Mouse (Mus musculus) kidney, embryonic 16.5 days (tissue): Measurements from ENCODE around the gene Ppat. TPM values are rescaled to one million over a fixed set of nuclear protein-coding genes. Genes with fewer than 3 reads are reported as not detected.
"Not testable (repeated sequence)": the region's sequence is repeated elsewhere in the genome, so short reads cannot be mapped to it uniquely, and the experiment has no call there.

Source experiments
- ATAC-seq: fragments of 200-750 bp; cut with Nextera tagmentation; 2 replicates; pipeline ENCODE4 v1.8.0; 2017; ENCODE audit warnings: moderate TSS enrichment; ENCODE audit not compliant: low FRiP score, low TSS enrichment
- H3K27ac ChIP-seq: fragments of 300-500 bp; sonication (generic); 2 replicates; pipeline ENCODE4 v1.5.1; 2014; ENCODE audit warnings: low read length
- H3K27me3 ChIP-seq: fragments of 300-500 bp; sonication (generic); 2 replicates; pipeline ENCODE4 v1.6.1; 2014; ENCODE audit warnings: low read length, control low read depth, mixed read lengths; ENCODE audit not compliant: insufficient read depth
- H3K36me3 ChIP-seq: fragments of 300-500 bp; sonication (generic); 2 replicates; pipeline ENCODE4 v1.6.1; 2014; ENCODE audit warnings: low read length, control low read depth, mixed read lengths; ENCODE audit not compliant: insufficient read depth
- H3K4me1 ChIP-seq: fragments of 300-500 bp; sonication (generic); 2 replicates; pipeline ENCODE4 v1.6.1; 2014; ENCODE audit warnings: low read length, control low read depth, mixed read lengths; ENCODE audit not compliant: insufficient read depth
- H3K4me2 ChIP-seq: fragments of 300-500 bp; sonication (generic); replicated peaks from 2 replicates; pipeline ENCODE4 v1.6.1; 2014; ENCODE audit warnings: low read depth, low read length
- H3K4me3 ChIP-seq: fragments of 300-500 bp; sonication (generic); 2 replicates; pipeline ENCODE4 v1.5.1; 2014; ENCODE audit warnings: mild to moderate bottlenecking, low read length
- H3K9ac ChIP-seq: fragments of 300-500 bp; sonication (generic); replicated peaks from 2 replicates; pipeline ENCODE4 v1.6.1; 2014; ENCODE audit warnings: low read length
- H3K9me3 ChIP-seq: fragments of 300-500 bp; sonication (generic); 2 replicates; pipeline ENCODE4 v1.6.1; 2016; ENCODE audit warnings: low read length, control low read depth
- WGBS: fragments of 180-500 bp; shearing (Covaris S2); extraction: QIAGEN DNeasy Blood & Tissue Kit; methylation state at CpG from one replicate; pipeline ENCODE4 v1.1.7; 2014; 5-methylcytosine and 5-hydroxymethylcytosine counted together
- polyA plus RNA-seq: library from polyadenylated mRNA; unstranded; fragments of >200 nt; fragmentation: Nextera tagmentation; extraction: Ambion mirVana; gene quantifications from 2 replicates; pipeline ENCODE4 v1.2.1, GENCODE M21; 2015

Gene Ppat
- polyA plus RNA-seq, 1 experiment from 2014 or later, result 42.4 TPM

DNA sequence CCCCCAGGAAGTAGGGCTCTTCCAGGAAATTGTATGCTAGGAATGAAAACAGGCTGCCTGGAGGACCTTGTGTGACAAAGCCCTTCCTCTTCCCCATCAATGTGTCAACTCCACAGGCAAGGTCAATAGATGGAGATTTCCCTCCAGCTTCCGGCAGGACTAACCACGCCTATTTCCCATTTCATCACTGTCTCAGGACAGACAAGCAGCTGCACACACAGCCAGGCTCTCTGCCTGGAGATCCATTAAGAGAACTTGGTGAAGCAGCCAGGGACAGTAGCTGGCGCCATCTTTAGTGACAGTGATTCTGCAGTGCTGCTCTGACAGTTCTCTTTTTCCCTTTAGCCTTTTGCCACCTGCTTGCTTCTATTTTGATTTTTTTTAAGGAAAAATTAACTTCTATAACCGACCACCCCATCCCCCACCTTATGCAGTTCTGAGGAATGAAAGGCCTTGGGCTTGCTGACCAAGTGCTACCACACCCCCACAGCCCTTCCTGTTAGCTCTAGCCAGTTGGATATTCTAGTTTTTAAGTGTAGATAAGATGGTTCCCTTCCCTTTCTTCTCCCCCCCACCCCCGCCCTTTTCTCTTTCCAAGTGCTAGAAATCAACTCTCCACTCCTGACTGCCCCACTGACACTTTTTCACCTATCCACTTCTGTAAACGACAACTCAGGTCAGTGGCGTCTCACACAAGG is 22.0 kb downstream of the Ppat start:
- H3K27ac ChIP-seq, result peak overlapping the region; percentile 86; the same call in 1 of the 2 replicates
- peaks cover 28% of the 10 kb centered on the region for H3K36me3 ChIP-seq
- H3K4me3 ChIP-seq, result no peak overlapping the region
- H3K9me3 ChIP-seq, result peaks cover 18% of the 10 kb centered on the region; the same call in 1 of the 2 replicates
- H3K27me3 ChIP-seq, result no peaks in the 10 kb centered on the region
- peak overlapping the region; percentile 0; the same call in 1 of the 2 replicates for H3K4me2 ChIP-seq
- H3K9ac ChIP-seq, result no peak overlapping the region
- peaks cover 18% of the 10 kb centered on the region for H3K4me1 ChIP-seq
- WGBS, result 52% methylated on average over 7 of the region's 7 CpGs
- peak; percentile 82 for ATAC-seq

DNA sequence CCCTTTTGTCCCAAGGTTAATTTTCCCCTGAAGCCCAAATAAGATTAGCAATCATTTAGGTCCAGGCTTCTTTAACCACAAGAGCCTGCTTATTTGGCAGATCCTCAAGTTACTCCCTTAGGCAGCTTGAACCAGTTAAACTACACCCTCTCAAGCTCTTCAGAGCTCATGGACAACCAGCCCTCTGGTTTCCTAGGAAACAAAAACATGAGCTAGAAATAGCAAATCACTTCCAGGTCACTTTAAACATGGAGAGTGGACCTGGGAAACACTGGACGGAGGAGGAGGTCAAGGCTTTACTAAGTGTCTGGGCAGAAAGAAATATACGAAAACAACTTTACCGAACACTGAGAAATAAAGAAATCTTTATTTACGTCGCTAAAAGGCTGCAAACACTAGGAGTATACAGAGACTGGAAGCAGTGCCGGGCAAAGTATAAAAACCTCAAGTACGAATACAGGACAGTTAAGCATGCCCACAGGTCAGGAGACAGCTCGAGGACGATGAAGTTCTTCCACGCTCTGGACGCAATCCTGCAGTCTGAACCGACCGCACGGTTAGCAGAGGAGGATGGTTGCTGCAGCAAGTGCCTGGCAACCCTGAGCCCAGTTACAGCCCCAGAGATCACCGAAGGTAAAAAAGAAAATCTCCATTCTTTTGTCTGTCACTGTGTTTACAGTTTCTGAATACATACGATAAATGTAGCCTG is 23.1 kb downstream of the Ppat start:
- ATAC-seq, result peak; percentile 66; the same call in 1 of the 2 replicates

DNA sequence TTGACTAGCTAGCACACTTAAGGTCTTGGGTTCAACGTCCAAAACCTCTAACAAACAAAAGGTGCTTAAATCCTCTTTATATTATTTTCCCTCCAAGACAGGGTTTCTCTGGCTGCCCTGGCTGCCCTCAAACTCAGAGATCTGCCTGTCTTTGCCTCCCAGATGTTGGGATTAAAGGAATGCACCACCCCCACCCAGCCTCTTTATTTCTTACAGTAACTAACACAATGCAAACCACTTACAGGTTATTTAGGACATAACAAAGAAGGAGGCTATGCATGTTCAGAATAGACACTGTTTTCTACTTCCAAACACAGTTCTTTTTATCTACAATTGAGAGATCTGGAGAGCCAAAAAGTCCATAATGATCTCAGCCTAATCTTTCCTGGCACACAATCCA is 27.1 kb downstream of the Ppat start:
- WGBS, result 75% methylated on average over 1 of the region's 1 CpGs
- Histone ChIP-seq H3K9ac (no peak overlapping the region), H3K4me1 (peaks cover 11% of the 10 kb centered on the region), H3K9me3 (peaks cover 15% of the 10 kb centered on the region; the same call in 1 of the 2 replicates), H3K4me2 (no peak overlapping the region), H3K4me3 (no peak overlapping the region), H3K27me3 (no peaks in the 10 kb centered on the region), H3K27ac (peak overlapping the region; percentile 52; the same call in 1 of the 2 replicates), H3K36me3 (peaks cover 52% of the 10 kb centered on the region)
- ATAC-seq, result no peak

More for the DNA sequence above, 23.1 kb downstream of the Ppat start:
- Histone ChIP-seq H3K36me3 (peaks cover 28% of the 10 kb centered on the region), H3K9me3 (peaks cover 18% of the 10 kb centered on the region; the same call in 1 of the 2 replicates), H3K4me2 (peak overlapping the region; percentile 35), H3K27me3 (no peaks in the 10 kb centered on the region), H3K9ac (peak overlapping the region; percentile 50; the same call in 1 of the 2 replicates), H3K4me1 (peaks cover 18% of the 10 kb centered on the region), H3K27ac (peak overlapping the region; percentile 86), H3K4me3 (peak overlapping the region; percentile 27)
- 68% methylated on average over 16 of the region's 16 CpGs for WGBS

DNA sequence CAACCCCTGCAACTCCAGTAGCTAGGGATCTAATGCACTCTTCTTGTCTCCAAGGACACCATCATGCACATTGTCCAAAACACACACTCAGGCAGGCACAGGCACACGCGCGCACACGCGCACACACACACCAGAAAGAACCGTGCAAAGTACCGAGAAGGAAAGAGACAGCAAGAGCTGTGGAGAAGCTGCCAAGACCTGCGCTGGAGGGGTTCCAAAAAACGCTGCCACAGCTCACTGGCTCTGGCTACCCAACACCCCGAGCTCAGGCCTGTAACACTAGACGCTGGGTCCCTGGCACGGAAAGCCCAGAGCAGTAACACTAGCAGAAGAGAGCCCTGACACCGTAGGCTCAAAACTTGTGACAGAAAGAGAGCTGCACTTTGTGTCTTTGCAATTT is 27.9 kb downstream of the Ppat start:
- ATAC-seq, result peak; percentile 81; the same call in 1 of the 2 replicates
- H3K9me3 ChIP-seq, result peaks cover 15% of the 10 kb centered on the region; the same call in 1 of the 2 replicates
- peak overlapping the region; percentile 5; the same call in 1 of the 2 replicates for H3K27ac ChIP-seq
- H3K9ac ChIP-seq, result no peak overlapping the region
- no peaks in the 10 kb centered on the region for H3K27me3 ChIP-seq
- peaks cover 8% of the 10 kb centered on the region for H3K4me1 ChIP-seq
- H3K36me3 ChIP-seq, result peaks cover 59% of the 10 kb centered on the region
- no peak overlapping the region for H3K4me2 ChIP-seq
- WGBS, result 69% methylated on average over 13 of the region's 13 CpGs
- H3K4me3 ChIP-seq, result no peak overlapping the region

DNA sequence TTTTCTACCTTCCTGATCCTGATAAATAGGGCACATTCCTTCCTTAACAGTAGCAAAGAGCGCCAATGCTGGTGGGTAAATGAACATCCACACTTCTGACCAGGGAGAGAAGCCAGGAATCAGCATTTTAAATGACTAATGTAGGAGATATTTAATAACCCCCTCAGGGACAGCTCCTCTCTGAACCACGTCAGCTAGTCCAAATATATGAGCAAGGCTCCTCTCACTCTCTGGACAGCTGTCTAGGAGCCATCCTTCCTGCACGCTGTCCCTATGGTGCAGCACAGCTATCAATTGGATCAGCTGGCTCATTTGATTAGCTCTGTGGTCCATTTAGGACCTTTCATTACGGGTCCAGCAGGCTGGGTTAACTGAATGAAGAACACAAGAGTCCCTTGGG is 28.5 kb downstream of the Ppat start:
- H3K36me3 ChIP-seq, result peaks cover 65% of the 10 kb centered on the region
- no peaks in the 10 kb centered on the region for H3K27me3 ChIP-seq
- H3K27ac ChIP-seq, result peak overlapping the region; percentile 5; the same call in 1 of the 2 replicates
- ATAC-seq, result no peak
- H3K4me2 ChIP-seq, result no peak overlapping the region
- peaks cover 15% of the 10 kb centered on the region; the same call in 1 of the 2 replicates for H3K9me3 ChIP-seq
- H3K4me1 ChIP-seq, result peaks cover 5% of the 10 kb centered on the region; the same call in 1 of the 2 replicates
- H3K9ac ChIP-seq, result no peak overlapping the region
- whole genome bisulfite sequencing, result 79% methylated on average over 4 of the region's 4 CpGs
- no peak overlapping the region for H3K4me3 ChIP-seq

DNA sequence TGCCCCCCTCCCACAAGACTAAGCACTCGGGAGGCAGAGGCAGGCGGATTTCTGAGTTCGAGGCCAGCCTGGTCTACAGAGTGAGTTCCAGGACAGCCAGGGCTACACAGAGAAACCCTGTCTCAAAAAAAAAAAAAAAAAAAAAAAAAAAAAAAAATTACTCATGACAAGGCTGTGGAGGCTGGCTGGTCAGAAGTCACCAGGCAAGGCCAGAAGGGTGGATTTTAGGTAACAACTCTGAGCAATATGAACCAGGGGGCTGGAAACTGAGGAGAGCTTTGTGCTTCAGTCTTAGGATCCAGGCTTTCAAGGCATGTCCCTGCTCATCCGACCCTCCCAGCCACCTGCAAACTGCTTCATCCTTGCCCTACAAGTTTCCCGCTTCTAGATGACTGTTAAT is 38.9 kb downstream of the Ppat start:
- not testable (repeated sequence) for H3K4me1 ChIP-seq, H3K27ac ChIP-seq, H3K4me2 ChIP-seq, H3K9me3 ChIP-seq, ATAC-seq, H3K27me3 ChIP-seq, H3K4me3 ChIP-seq, H3K9ac ChIP-seq
- H3K36me3 ChIP-seq, result peaks cover 25% of the 10 kb centered on the region
- 91% methylated on average over 5 of the region's 5 CpGs for WGBS

DNA sequence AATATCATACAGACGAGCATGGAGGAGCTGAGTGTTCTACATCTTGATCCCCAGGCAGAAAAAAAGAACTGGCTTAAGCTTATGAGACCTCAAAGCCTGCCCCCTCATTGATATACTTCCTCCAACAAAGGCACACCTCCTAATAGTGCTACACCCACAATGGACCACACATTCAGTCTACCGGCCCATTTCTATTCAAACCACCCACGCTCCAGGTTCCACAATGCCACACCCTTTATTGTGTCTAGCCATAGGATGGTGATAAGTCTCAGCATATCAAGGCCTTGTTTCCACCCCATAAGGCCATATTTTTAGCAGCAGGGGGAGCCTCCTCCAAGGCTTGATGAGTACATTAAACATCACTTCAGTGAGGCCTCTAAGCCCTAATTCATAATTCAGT is 40.6 kb downstream of the Ppat start:
- no peak overlapping the region for H3K4me2 ChIP-seq
- H3K36me3 ChIP-seq, result peaks cover 18% of the 10 kb centered on the region
- H3K9ac ChIP-seq, result no peak overlapping the region
- H3K27ac ChIP-seq, result no peak overlapping the region
- no peak overlapping the region for H3K4me3 ChIP-seq
- ATAC-seq, result no peak
- H3K27me3 ChIP-seq, result no peaks in the 10 kb centered on the region
- H3K9me3 ChIP-seq, result no peaks in the 10 kb centered on the region
- WGBS, result 93% methylated on average over 3 of the region's 3 CpGs
- H3K4me1 ChIP-seq, result peaks cover 3% of the 10 kb centered on the region; the same call in 1 of the 2 replicates

DNA sequence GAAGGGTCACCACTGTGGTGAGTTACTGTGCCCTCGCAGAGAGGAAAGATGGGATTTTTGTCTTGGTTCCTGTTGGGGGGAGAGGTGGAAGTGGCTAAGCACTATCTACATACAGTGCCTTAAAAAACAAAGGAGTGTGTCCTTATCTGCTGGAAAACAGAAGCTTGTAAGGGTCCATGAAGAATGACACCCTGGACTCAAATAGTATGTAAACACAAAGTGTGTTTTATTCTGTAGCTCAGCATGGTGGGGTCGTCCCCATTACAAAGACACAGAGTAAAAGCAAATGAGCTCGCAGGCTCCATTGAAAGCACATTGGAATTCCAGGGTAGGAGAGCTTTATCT is 45.3 kb downstream of the Ppat start:
- no peaks in the 10 kb centered on the region for H3K9me3 ChIP-seq
- H3K9ac ChIP-seq, result peak overlapping the region; percentile 85
- WGBS, result 47% methylated on average over 3 of the region's 3 CpGs
- peak overlapping the region; percentile 87; the same call in 1 of the 2 replicates for H3K27ac ChIP-seq
- H3K4me3 ChIP-seq, result peak overlapping the region; percentile 77
- H3K36me3 ChIP-seq, result peaks cover 4% of the 10 kb centered on the region
- H3K27me3 ChIP-seq, result no peaks in the 10 kb centered on the region
- peak overlapping the region; percentile 70 for H3K4me2 ChIP-seq
- peaks cover 3% of the 10 kb centered on the region; the same call in 1 of the 2 replicates for H3K4me1 ChIP-seq
- ATAC-seq, result no peak

DNA sequence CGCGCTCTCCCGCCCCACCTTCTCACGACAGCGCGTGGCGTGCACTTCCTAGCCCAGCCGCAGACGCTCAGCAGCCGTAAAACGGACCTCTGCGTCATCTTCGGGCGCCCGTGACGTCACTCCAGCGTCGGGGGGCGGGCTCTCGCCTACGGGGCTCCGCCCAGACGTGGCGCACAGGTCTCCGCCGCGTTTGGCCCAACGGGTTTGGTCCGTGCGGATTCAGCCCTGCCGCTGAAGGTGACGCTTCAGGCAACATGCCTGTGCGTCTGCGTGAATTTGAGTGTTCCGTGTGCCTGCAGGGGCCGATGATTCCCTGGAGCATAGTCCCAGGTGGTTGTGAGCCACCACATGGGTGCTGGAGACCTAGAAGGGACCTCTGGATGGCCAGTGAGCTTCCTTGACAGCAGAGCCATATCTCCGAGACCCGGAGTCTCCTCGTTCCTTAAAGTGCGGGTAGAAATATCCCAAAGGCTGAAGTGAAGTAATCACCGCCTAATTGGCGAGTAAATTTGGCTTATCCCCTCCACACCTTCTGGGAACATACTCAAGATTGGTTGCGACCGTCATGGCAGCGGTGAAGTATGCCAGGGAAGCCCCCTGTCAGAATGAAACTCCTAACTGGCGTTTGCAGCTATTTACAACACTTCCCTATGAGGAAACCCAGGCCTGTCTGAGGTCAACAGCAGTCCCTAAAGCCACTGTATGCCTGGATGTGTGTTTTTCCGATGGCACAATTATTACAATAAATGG is 45.8 kb downstream of the Ppat start, which contains the start of gene Aasdh:
TSS of gene Aasdh (minus strand) at position 110 of the 750 bp plus-strand sequence.
- Histone ChIP-seq H3K36me3 (peaks cover 4% of the 10 kb centered on the region), H3K9ac (peak within 1 kb of the TSS; percentile 85), H3K4me1 (peaks cover 3% of the 10 kb centered on the region; the same call in 1 of the 2 replicates), H3K9me3 (no peaks in the 10 kb centered on the region), H3K27ac (peak within 1 kb of the TSS; percentile 87), H3K27me3 (no peaks in the 10 kb centered on the region), H3K4me2 (peak within 1 kb of the TSS; percentile 70), H3K4me3 (peak within 1 kb of the TSS; percentile 77)
- WGBS, result under 1% methylated on average over 47 of the region's 47 CpGs
- peak; percentile 98 for ATAC-seq
